Mouse (Mus musculus): ENCODE data around the gene Slit3.

DNA sequence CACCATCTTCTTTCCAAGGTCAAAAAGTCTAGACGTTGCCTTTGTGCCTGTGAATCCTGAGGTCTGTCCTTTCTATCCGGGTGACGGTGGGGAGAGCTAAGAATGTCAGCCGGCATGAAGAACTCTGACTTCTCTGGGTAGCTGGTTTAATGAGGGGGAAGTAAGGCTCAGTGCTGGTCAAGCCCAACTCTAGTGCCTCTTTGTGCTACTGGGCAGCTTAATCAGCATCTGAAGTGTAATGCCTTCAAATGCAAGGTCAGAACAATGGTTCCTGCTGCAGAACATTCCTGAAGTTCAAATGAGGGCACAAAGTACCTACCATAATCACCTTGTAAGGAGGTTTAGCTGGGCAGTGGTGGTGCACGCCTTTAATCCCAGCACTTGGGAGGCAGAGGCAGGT is 366.9 kb downstream of the Slit3 start:
- no peak for TF ChIP-seq CTCF (IDR thresholded peaks at IDR 0.05; ENCODE audit: low read depth)
- no peak for TF ChIP-seq EP300 (IDR thresholded peaks at IDR 0.05; ENCODE audit: low read depth)

Data from liver, embryonic 14.5 days (tissue).